Mouse (Mus musculus): ENCODE results near the gene Rgp1. TPM values are rescaled to one million over a fixed set of nuclear protein-coding genes. Genes with fewer than 3 reads are reported as not detected.
A peak's percentile ranks its signal among the peaks of the same experiment; 100 is the strongest.

Gene Rgp1
- polyA plus RNA-seq, 1 experiment: 28.6 TPM

- peak overlapping the region; percentile 82 for H3K4me3 ChIP-seq
- peak overlapping the region; percentile 96 for H3K4me2 ChIP-seq (ENCODE audit: low read depth)
- H3ac ChIP-seq (ENCODE audit: control insufficient read depth, insufficient read length): peak overlapping the region; percentile 88
- H3K36me3 ChIP-seq (ENCODE audit: control insufficient read depth, insufficient read depth): peaks cover 25% of the 10 kb centered on the region
- TF ChIP-seq MYOD1 (IDR thresholded peaks at IDR 0.05; ENCODE audit: control insufficient read depth in 1 of 3, insufficient read length in 2 of 3, low read depth in 2 of 3) (peak in 2 of 3 experiments; percentile 85 to 90), CEBPB (IDR thresholded peaks at IDR 0.05; ENCODE audit: insufficient read depth, poor library complexity, severe bottlenecking) (peak; percentile 90), USF1 (IDR thresholded peaks at IDR 0.05; ENCODE audit: low read depth) (peak; percentile 22), POLR2A (IDR thresholded peaks at IDR 0.05; ENCODE audit: insufficient read length, low read depth) (peak; percentile 41), POLR2AphosphoS2 (IDR thresholded peaks at IDR 0.05; ENCODE audit: insufficient read length, low read depth) (peak; percentile 11), TCF3 (IDR thresholded peaks at IDR 0.05; ENCODE audit: insufficient read length, low read depth) (no peak)
- H3K79me2 ChIP-seq (ENCODE audit: control insufficient read depth, insufficient read depth): peaks cover 58% of the 10 kb centered on the region
- H3K27me3 ChIP-seq (ENCODE audit: control insufficient read depth, insufficient read depth, insufficient read length): no peaks in the 10 kb centered on the region
Measured at GRCm38 (mm10) chr4:43559519-43560242, 18.8 kb upstream of the Rgp1 start.

- peaks cover 58% of the 10 kb centered on the region for H3K79me2 ChIP-seq (ENCODE audit: control insufficient read depth, insufficient read depth)
- peak overlapping the region; percentile 96 for H3K4me2 ChIP-seq (ENCODE audit: low read depth)
- peak overlapping the region; percentile 88 for H3ac ChIP-seq (ENCODE audit: control insufficient read depth, insufficient read length)
- H3K4me3 ChIP-seq: peak overlapping the region; percentile 82
- H3K36me3 ChIP-seq (ENCODE audit: control insufficient read depth, insufficient read depth): peaks cover 25% of the 10 kb centered on the region
- TF ChIP-seq E2F4 (IDR thresholded peaks at IDR 0.05; ENCODE audit: insufficient read depth) (no peak), USF1 (IDR thresholded peaks at IDR 0.05; ENCODE audit: low read depth) (no peak), MYOD1 (IDR thresholded peaks at IDR 0.05; ENCODE audit: control insufficient read depth in 1 of 3, insufficient read length in 2 of 3, low read depth in 2 of 3) (peak in 1 of 3 experiments; percentile 89), CEBPB (IDR thresholded peaks at IDR 0.05; ENCODE audit: insufficient read depth, poor library complexity, severe bottlenecking) (no peak), POLR2AphosphoS2 (IDR thresholded peaks at IDR 0.05; ENCODE audit: insufficient read length, low read depth) (peak; percentile 79), TCF12 (IDR thresholded peaks at IDR 0.05; ENCODE audit: insufficient read depth, poor library complexity, severe bottlenecking) (no peak), MYOG (IDR thresholded peaks at IDR 0.05; ENCODE audit: control insufficient read depth in 1 of 3, insufficient read depth in 1 of 3, insufficient read length in 2 of 3, low read depth in 2 of 3) (peak in 2 of 3 experiments; percentile 63 to 72), TCF3 (IDR thresholded peaks at IDR 0.05; ENCODE audit: insufficient read length, low read depth) (no peak), SRF (IDR thresholded peaks at IDR 0.05; ENCODE audit: control insufficient read depth, insufficient read length, low read depth) (peak; percentile 65), REST (IDR thresholded peaks at IDR 0.05; ENCODE audit: insufficient read depth, insufficient read length) (no peak), MAX (IDR thresholded peaks at IDR 0.05; ENCODE audit: low read depth) (peak; percentile 2), POLR2A (IDR thresholded peaks at IDR 0.05; ENCODE audit: insufficient read length, low read depth) (peak; percentile 65)
- no peaks in the 10 kb centered on the region for H3K27me3 ChIP-seq (ENCODE audit: control insufficient read depth, insufficient read depth, insufficient read length)
Measured at GRCm38 (mm10) chr4:43560243-43560611, 18.3 kb upstream of the Rgp1 start.

GRCm38 (mm10) chr4:43560976-43561375, 17.5 kb upstream of the Rgp1 start:
- Histone ChIP-seq H3K4me2 (ENCODE audit: low read depth) (peak overlapping the region; percentile 96), H3ac (ENCODE audit: control insufficient read depth, insufficient read length) (peak overlapping the region; percentile 88), H3K27me3 (ENCODE audit: control insufficient read depth, insufficient read depth, insufficient read length) (no peaks in the 10 kb centered on the region), H3K4me3 (peak overlapping the region; percentile 82), H3K79me2 (ENCODE audit: control insufficient read depth, insufficient read depth) (peaks cover 58% of the 10 kb centered on the region), H3K36me3 (ENCODE audit: control insufficient read depth, insufficient read depth) (peaks cover 21% of the 10 kb centered on the region)
- no peak for TF ChIP-seq MAX (IDR thresholded peaks at IDR 0.05; ENCODE audit: low read depth)

GRCm38 (mm10) chr4:43561436-43561996, 17.0 kb upstream of the Rgp1 start:
- H3K27me3 ChIP-seq (ENCODE audit: control insufficient read depth, insufficient read depth, insufficient read length): no peaks in the 10 kb centered on the region
- peaks cover 54% of the 10 kb centered on the region for H3K79me2 ChIP-seq (ENCODE audit: control insufficient read depth, insufficient read depth)
- H3K36me3 ChIP-seq (ENCODE audit: control insufficient read depth, insufficient read depth): peaks cover 17% of the 10 kb centered on the region
- TF ChIP-seq MYOD1 (IDR thresholded peaks at IDR 0.05; ENCODE audit: control insufficient read depth in 1 of 3, insufficient read length in 2 of 3, low read depth in 2 of 3) (no peak), TCF12 (IDR thresholded peaks at IDR 0.05; ENCODE audit: insufficient read depth, poor library complexity, severe bottlenecking) (no peak), CEBPB (IDR thresholded peaks at IDR 0.05; ENCODE audit: insufficient read depth, poor library complexity, severe bottlenecking) (no peak), MYOG (IDR thresholded peaks at IDR 0.05; ENCODE audit: control insufficient read depth in 1 of 3, insufficient read depth in 1 of 3, insufficient read length in 2 of 3, low read depth in 2 of 3) (no peak), SRF (IDR thresholded peaks at IDR 0.05; ENCODE audit: control insufficient read depth, insufficient read length, low read depth) (no peak), USF1 (IDR thresholded peaks at IDR 0.05; ENCODE audit: low read depth) (no peak), POLR2A (IDR thresholded peaks at IDR 0.05; ENCODE audit: insufficient read length, low read depth) (no peak)
- H3K4me2 ChIP-seq (ENCODE audit: low read depth): peak overlapping the region; percentile 96
- peak overlapping the region; percentile 82 for H3K4me3 ChIP-seq
- H3ac ChIP-seq (ENCODE audit: control insufficient read depth, insufficient read length): peak overlapping the region; percentile 88

GRCm38 (mm10) chr4:43561997-43562768, 16.3 kb upstream of the Rgp1 start, which contains the start of the genes Creb3 and Tln1:
Gene Creb3, plus strand, starts transcription at chr4:43562332.
Gene Tln1, minus strand, starts transcription at chr4:43562691.
- TF ChIP-seq POLR2AphosphoS2 (IDR thresholded peaks at IDR 0.05; ENCODE audit: insufficient read length, low read depth) (peak; percentile 62), MYOG (IDR thresholded peaks at IDR 0.05; ENCODE audit: control insufficient read depth in 1 of 3, insufficient read depth in 1 of 3, insufficient read length in 2 of 3, low read depth in 2 of 3) (peak in 1 of 3 experiments; percentile 40), POLR2A (IDR thresholded peaks at IDR 0.05; ENCODE audit: insufficient read length, low read depth) (peak; percentile 50), CEBPB (IDR thresholded peaks at IDR 0.05; ENCODE audit: insufficient read depth, poor library complexity, severe bottlenecking) (no peak)
- H3K4me2 ChIP-seq (ENCODE audit: low read depth): peak within 1 kb of the TSS; percentile 96
- H3K27me3 ChIP-seq (ENCODE audit: control insufficient read depth, insufficient read depth, insufficient read length): no peaks in the 10 kb centered on the region
- peak within 1 kb of the TSS; percentile 82 for H3K4me3 ChIP-seq
- H3ac ChIP-seq (ENCODE audit: control insufficient read depth, insufficient read length): peak within 1 kb of the TSS; percentile 88
- peaks cover 47% of the 10 kb centered on the region for H3K79me2 ChIP-seq (ENCODE audit: control insufficient read depth, insufficient read depth)
- H3K36me3 ChIP-seq (ENCODE audit: control insufficient read depth, insufficient read depth): peaks cover 17% of the 10 kb centered on the region

Data from myocyte (in vitro differentiated cells).